Mouse (Mus musculus): ENCODE measurements at regions not wholly inside any gene's neighbourhood (a gene's known extent, or its start where the extent isn't known, plus 50 kb on each side); places are given as distances from the start of the nearest gene placed in this dataset.

DNA sequence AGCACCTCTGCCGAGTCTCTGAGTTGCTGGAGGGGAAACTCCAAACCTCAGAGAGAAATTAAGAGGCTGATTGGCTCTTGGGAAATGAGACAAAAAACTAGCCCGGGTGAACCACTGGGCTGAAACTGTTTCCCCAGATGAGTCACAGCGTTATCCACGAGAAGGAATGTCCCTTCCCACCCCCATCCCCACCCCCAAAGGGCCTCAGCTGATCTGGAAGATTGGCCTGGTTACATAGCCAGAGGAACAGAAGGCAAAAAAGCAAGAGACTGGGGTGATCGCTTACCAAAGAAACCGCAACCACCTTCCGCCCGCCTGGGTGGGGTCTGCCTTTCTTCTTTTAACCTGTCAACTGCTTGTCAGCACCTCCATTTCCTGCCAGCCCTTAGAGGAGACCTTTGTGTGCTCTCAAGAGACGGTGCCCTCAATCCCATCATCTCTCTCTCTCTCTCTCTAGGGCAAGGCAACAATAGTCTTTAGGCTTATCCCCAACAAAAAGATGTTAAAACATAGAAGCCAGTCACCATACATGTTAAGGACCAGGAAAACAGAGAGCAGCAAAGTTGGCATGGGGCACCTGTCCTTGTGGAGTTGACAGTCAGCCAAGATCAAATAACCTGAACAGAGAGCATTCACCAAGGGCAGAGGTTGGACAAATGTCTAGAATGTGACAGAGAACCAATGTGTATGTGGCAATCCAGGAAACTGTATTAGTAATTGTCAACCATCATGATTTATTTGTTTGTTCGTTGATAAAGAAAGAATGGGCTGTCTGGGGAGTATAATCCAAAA is 244.4 kb downstream of the Rplp1 start:
- no peak for DNase-seq

DNA sequence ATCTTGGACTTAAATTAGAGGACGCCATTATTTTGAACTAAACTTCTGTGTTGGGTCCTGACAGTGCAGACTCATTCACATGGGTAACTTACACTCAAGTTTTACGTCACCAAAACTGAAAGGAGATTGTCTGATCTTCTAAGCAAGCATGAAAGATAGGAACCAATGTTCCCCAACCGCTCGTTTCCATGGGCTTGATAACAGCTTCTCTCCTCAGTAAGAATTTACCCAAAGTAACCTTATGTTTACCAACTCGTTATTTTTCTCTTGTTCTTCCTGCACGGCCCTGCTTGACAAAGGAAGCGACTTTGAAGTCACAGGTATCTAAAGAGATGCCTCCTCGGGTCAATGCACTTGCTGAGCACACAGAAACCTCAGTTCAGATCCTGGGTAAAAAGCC is 245.6 kb downstream of the Rplp1 start:
- DNase-seq = no peak

DNA sequence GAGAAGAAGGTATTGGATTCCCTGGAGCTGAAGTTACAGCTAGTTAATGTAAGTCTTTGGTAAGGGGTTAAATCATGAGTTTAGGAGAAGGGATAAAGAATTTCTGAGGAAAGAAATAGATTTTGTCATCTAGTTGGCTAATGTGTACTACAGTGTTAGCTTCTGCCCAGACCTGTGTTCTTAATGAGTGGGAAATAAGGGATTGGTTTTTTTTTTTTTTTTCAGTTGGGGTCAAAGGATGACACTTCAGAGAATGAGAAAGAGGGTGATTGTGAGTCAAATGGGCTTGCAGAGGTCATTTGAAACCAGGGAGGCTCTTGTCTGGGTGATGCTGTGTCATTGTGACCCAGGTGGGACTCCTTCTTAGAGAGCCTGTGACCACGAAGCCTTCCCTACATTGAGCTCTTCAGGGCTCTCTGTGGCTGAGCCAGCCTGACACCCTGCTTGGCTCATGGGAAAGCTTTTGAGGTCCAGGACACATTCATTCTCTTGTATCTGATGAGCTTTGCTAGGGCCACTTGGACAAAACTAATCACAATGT is 246.1 kb downstream of the Rplp1 start:
- no peak for DNase-seq

DNA sequence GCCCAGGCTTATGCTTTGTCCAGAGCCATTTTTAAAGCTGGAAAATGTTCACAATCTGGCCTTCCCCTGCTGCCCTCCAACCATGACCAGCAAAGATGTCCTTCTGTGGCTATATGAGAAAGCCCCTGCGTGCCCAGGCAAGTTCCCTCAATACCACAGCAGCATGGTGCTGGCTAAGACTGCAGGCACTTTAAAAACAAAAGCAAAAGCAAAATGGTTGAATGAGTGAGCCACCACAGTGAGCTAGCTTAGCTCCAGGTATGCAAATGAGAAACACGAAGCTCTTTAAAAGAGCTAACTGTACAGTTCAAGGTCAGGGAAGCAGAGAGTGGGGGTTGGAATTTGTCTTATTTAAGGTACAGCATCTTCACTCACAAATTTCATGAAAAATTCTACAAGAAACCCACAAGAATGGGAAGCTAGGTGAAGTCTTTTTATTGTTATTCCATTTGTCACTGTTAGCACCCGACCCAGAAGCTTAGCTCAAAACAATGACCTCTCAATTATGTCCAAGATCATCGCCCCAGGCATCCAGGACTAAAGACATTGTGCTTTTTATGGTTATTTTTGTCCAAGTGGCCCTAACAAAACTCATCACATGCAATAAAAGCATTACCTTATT is 246.8 kb downstream of the Rplp1 start:
- DNase-seq = no peak

DNA sequence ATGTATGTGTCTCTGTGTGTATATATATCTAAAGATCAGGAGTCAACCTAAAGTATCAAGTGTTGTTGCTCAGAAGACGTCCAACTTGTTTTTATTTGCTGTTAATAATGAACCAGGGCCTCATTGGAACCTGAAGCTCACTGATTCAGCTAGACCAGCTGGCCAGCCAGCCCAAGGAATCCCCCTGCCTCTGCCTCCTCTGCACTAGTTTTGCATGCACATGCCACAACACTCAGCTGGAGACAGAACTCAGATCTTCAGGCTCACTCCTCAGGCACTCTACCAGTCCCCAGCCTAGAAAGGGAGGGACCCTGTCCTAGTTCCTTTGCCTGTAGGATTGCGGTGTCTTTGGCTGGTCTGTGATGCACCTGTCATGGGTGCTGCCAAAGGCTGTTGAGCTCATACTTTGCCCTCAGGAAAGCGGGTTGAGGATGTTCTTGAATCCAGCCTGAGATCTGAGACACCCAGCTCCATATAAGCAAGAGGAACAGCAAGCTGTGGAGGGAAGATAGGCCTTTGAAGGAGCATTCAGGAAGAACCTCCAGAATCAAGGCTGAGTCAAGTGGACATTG is 247.5 kb downstream of the Rplp1 start:
- no peak for DNase-seq

DNA sequence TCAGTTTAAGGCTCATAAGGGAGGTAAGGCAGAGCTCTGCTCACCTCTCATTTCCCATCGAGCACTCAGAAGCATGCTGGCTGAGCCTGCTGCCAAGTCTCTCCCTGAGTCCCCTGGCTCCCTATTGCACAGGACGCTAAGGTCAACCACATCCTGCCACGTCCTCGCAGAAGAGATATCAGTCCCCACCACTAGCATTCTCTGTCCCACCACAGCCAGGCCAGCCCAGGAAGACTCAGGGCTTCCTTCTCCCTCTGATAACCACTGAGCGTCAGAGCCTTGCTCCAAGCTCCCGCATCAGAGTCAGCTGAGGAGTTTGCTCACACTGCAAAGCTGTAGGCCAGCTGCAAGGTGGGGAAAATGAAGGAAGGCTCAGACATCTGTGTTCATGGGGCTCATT is 248.2 kb downstream of the Rplp1 start:
- no peak for DNase-seq

DNA sequence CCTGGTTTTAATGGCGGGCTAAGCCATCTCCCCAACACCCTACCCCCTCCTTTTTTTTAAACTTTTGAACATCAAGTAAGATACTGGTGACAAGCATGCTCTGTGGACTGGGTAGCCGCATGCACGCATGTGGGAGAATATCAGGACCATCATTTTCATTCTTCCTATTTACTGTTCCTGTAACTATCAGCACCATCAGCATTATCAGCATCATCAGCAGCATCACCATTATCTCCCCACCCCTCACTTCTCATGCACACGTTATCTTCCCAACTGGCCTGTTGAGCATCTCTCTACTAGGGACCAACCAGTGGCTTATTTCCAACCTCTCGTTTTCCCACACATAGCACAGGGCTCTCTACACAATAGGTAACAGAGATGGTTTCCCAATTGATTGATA is 249.1 kb downstream of the Rplp1 start:
- DNase-seq = no peak

DNA sequence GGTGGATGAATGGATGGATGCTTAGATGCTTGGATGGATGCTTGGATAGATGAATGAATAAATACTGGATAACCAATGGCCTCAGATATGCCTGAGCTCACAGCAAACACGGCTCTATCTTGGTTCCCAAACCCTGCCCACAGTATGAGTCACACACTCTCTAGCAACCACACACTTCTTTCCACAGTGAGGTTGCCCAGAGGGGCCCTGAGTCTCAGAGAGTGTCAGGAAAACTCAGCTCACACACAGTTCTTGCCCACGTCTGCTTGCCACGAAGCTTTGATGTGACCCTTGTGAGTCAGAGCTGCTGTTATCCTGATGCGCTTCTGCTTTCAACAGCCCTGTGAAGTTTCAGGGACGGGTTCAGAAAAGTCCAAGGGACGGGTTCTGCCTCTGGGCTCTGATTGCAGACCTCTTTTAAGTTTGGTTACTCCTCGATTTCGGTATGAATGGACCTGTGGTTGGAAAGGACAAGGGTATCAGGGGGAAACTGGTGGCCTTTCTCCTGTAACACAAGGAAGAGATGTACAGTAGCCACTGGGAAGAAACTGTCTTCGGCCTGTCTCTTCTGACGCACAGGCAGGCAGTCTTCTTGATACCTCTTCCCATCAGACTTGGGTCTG is 250.2 kb downstream of the Rplp1 start:
- DNase-seq = no peak

DNA sequence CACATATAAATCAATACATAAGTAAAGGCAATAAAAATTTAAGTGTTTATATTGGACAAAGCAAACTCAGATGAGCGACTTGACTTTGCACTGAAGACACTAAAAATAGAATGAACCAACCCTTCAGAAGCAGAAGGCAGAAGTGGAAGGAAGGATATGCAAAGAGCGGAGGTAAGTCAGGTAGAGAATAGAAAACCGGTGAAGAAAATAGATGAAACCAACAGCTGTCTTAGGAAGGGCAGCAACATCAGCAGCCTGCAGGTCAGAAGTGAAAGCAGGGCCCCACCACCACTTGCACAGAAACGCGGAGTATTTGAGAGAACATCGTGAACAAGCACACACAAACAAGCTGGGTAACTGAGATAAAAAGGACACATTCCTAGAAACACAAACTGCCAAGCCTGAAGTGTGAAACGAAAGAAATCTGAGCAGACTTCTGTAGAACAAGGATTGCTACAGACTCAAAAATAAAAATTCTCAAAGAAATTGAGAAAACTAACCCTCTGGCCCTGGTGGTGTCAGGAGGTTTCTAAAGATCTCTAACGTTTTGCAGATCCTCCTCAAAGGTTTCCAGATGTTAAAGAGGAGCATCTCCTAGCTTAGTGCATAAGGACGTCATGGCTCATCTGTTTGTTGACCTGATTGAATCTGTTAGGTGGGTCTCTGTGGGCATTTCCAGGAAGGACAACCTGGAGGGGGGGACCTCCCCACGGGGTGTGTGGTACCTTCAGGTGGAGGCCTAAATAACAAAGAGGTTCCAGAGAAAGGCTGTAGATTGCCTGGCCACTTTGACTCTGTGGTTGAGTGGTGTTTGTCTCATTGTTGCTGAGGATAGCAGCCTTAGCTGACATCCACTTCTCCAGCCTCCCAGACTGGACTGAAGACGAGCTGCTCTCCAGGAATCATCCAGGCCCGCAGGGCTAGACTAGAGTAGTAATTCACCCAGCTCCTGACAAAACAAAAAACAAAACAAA is 252.0 kb downstream of the Rplp1 start:
- no peak for DNase-seq

DNA sequence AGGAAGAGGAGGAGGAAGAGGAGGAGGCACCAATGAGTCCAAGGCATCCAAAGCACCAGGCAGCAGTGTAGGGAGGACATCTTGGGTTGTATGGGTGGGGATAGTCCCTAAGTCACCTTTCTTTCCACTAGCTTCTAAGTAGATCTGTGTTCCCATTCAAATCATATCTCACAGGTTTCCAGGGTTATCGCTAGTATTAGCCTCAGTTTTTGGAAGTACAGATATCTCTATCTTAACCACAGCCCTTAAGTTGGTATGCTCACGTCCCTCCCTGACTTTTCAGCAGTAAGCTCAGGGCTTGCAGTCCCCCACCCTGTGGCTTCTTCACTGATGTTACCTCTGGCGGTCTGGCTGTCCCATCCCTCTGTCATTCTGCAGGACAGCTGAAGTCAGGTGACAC is 254.2 kb downstream of the Rplp1 start:
- DNase-seq = no peak

DNA sequence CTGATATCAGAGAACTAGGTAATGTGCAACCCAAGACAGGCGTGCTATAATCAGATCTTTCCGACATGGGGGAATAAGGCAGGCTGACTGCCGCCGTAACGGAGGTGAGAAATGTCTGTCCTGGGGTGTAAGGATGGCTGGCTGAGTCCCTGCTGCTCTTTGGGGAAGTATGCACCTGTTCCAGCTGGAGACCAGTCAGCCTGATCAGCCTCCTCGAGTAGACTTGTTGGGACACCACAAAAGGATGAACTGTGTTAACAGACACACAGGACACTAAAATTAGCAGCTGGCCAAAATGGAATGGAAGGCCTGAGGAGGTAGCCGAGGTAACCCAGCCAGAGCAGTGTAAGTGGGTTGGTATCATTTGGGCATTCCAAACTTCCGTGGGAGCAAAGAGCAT is 256.3 kb downstream of the Rplp1 start:
- DNase-seq = no peak

DNA sequence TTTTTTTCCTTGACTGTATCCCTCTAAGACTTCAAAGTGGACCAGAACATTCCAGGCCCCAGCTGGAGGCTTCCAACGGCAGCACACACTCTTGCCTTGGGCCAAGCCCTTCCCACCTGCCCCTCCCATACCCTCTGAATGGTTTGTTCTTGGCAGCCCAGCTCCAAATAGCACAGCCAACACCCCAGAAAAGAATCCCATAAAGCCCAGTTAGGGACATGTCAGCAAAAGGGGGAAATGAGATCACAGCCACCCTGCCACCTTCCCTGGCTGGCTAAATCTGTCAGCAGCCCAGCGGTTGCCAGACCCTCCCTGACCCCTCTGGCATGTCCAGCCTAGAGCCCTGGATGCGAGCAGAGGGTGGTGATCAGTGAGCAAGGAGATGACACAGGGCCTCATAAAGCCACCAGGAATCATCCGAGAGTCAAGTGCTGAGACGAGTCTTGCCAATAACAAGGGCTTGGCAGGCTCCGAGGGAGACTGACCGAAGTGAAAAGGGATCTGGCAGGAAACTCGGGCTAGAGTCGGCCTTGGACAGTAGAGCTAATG is 258.8 kb downstream of the Rplp1 start:
- DNase-seq = peak; percentile 6

DNA sequence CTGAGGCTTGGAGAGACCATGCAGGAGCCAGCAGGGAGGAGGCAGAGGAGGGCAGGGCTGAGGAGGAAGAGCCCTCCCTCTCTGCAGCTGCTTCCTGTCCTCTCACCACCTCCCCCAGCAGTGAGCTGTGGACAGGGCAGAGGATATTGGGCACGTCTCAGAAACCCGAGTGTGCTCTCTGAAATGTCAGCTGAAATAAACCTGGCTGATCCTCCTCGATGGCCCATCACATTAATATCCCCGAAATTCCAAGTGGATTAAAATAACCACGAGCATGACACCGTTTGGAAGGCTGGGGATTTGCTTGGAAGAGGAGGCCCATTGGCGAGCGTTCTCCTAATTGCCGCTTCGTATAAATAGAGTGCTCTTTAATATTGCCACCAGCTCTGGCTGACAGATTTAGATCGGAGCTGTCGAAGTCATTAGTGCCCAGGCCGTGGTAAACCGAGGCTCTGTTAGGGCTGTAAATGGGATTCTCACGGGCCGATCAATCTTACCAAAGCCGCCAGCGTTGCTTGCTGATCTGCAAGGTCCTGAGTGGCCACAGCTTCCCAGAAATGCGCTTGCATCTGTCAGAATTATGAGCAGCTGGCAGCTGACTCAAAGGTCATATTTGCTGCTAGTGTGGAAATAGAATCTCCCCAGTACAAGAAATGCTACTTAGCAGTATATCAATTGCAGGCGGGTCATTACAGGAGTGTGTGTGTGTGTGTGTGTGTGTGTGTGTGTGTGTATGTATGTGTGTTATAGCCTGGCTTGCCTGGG is 268.5 kb downstream of the Rplp1 start:
- DNase-seq = no peak

DNA sequence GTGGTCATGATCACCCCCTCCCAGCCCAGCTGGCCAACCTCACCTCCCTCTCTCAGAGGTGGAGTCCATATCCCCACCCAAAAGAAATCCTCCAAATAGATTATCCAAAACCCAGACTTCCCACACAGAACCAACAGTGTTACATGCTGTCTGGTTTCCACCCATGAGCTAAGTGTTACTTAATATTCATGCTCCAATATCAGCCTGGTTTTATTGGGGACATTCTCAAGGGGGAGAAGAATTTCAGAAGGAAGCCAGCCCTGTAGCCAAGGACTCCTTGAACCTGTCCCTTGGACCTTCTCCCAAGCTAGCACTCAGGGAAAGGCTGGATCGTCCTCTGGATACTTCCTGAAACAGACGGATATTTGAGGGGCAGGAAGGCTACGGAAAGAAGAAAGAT is 268.6 kb downstream of the Tle3 start:
- no peak for DNase-seq

DNA sequence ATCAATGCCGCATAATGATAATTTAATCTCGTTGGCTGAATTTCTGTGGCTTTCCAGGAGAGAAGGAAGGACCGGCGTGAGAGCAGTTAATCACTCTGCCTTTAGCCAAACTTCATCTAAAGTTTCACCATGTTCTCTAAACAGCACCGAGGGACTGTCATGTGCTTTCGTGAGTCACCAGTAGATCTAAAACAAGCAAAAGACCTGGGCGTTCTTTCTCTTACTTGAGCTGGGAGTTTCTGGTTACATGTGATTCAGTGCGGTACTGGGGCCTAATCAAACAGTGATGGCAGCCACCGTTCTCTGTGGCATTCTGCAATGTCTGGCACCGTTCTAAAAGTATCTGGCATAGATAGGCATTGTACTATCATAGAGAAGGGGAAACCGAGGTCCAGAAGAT is 266.7 kb downstream of the Tle3 start:
- no peak for DNase-seq

DNA sequence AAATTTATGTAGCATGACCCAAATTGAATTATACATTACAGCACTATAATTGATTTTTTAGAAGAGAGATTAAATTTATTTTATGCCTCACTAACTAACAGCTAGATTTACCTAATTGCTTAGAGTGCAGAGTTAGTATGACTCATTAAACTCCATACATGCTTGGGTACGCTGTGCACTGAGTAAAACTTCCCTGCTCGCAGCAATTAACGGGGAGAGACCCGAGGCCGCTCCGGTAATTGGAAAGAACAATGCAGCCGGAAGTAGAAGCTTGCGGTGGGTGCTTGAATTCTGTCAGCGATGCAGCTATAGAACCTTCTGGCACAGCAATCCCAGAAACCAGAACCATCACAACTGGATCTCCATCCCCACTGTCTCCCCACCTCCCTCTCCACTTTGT is 261.8 kb downstream of the Tle3 start:
- no peak for DNase-seq

DNA sequence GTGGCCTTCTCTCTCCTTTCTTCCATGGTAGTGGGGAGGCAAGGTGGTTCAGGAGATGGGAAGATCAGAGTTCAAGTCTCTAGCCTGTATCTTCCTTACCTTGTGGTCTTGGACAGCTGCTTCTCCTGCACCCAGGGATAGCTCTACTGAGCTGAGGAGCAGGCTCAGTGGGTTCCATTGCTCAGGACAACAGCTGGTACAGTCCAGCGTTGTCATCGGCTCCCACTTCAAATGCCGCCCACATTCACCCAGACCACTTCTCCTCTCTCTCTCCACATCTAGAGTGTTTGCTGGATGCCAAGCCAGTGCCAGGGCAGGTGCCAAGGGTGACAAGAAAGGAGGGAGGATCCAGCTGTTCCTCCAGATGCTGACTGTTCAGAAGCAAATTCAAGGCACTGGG is 260.4 kb downstream of the Tle3 start:
- no peak for DNase-seq

DNA sequence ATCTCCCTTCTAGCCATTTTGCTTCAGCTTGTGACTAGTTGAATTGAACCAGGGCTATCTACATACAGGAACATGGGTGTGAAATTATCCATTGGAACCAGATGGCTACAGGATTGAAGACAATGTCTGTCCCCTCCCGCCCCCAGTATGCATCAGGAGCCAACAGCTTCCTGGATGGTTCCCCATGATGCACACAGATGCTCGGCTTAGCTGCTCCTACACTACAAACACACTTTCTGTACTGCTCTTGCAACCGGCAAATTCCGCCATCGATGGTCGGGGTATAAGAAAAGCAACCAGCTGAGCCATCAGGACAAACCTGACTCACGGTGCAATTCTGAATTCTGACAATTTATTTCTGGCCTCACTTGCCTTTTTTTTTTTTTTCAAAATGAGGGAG is 258.9 kb downstream of the Tle3 start:
- no peak for DNase-seq

DNA sequence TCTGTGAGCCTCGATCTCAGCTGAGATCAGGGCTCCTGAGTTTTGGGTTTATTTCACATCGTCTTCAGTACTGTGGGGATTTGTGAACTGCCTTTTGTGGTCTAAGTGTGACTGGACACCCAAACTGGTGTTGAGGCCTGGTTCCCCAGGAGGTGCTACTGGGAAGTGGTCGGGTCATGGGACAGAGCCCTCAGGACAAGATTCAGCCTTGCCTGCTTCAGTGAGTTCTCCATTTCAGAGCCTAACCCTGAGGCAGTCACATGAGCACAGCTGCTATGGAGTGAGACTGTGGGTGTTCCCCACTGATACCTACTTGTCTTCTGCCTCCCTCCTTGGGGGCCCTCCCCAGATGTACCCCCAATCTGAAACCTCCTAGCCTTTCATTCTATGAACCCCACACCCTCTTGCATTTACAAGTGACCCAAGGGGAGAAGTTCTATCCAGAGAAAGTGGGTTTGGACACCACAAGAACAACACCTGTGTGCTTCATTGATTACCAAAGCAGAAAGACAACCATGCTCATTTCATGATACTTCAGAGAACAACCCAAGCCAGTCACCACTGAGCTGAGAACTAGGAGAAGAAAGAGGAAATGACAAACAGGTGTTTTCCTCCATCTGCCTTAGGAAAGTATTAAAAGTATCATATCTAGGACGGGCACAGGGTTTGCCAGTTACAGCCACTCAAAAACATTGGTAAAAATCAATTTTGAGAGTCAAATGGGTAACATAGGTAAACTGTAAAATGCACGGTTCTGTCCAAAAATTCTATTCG is 255.8 kb downstream of the Tle3 start:
- no peak for DNase-seq

DNA sequence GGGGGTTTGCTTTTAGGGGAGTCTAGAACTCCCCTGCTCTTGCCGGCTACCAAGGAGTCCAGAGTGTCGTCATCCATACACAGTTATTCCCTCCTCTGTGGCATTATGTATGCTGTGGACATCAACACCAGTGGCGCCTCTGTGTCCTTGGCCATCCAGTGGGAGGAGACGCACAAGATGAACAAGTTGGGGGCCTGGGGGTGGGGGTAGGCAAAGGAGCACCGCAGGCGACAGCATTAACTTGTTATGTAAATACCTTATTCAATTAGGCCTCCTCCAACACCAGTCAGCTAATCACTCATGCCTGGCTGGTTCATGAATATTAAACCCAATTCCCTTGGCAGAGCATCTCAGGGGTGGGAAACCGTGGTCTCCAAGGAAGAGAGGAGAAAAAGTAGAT is 250.8 kb downstream of the Tle3 start:
- no peak for DNase-seq

DNA sequence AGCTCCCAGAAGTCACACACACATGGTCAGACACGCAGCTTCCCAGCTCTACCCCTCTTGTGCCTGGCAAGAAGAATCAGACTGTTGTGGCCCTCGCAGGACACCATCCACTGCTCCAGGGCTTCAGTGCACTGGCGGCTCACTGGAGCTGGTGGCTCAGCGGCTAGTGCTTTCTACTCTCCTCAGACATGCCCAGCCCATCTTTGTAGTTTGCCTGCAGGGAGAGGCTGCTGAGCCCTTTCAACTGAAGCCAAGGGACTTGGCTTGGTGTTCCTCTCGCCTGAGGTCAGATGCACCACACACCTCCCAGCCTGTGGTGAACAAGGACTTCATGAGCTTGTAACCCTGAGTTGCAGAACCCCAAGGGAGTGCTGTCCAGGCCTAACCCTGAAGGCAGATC is 249.8 kb downstream of the Tle3 start:
- no peak for DNase-seq
